Comparison of ENCODE assay signal across 21 mouse cellular contexts in the genomic region with DNA sequence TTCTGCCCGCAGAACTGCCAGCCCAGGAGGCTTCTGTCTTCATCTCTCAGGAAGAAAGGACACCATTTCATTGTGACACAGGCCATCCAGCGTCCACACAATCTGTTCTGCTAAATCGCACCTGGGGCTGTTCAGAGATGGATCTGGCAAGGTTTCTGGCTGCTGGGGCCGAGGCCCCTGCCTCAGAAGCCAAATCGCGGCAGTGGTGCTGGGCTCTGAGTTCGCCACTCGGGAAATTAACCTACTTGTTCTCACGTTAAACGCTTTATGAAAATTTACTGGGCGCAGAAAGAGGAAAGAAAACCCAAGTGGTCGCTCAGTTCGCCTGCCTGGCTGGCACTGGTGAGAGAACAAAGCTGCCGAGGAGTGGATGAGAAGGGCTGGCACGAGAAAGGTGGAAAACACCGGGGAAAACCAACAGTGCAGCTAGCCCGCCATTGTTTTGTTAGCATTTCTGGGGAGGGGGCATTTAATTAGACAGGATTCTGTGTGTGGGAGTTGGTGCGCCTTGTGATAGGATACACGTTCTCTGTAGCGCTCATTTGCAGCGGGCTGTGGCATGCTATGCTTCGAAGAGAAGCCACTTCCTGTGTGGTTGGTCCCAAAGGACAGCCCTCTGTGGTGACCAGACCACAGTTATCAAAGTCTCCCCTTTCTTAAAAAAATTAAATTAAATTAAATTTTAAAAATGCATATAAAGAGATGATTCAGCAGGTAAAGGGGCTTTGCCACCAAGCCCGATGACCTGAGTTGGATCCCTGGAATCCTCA.
DNase-seq lines count a peak whose midpoint lies in the region; ATAC-seq and TF ChIP-seq lines count a peak whose summit lies in the region.
"Had no signal": no experiment of that assay in that cellular context is flagged by ENCODE, and none has a peak within 500 bp of the region (broad histone marks: within the 10 kb centered on the region; RNA-seq: fewer than 3 reads in every experiment).

No protein-coding gene starts in this region.

- intact Hi-C loops in left cerebral cortex, postnatal 4 days (cut with DNase I): no loop called here
- intact Hi-C loops in left cerebral cortex, postnatal 14 days (cut with DNase I): no loop called here

- peak; percentile 55 for ATAC-seq in hindbrain, embryonic 16.5 days
- ATAC-seq: intestine, embryonic 16.5 days had no signal

- H3K4me3 ChIP-seq in E14TG2a.4 (replicated peaks; ENCODE audit: low read length): peak overlapping the region; percentile 58
- H3K4me3 ChIP-seq in hindbrain, embryonic 16.5 days (ENCODE audit: low read length): no peak overlapping the region
- H3K4me3 ChIP-seq: embryonic facial prominence, embryonic 12.5 days; limb, embryonic 15.5 days; neural tube, embryonic 15.5 days had no signal

- H3K27me3 ChIP-seq in E14TG2a.4 (ENCODE audit: insufficient read depth, low read length): peaks cover 5% of the 10 kb centered on the region; the same call in 1 of the 2 replicates
- H3K27me3 ChIP-seq in hindbrain, embryonic 16.5 days (replicated peaks; ENCODE audit: control insufficient read depth, insufficient read depth, low read length): no peaks in the 10 kb centered on the region
- H3K27me3 ChIP-seq: embryonic facial prominence, embryonic 12.5 days; neural tube, embryonic 15.5 days had no signal

- peaks cover 53% of the 10 kb centered on the region for H3K4me1 ChIP-seq in E14TG2a.4 (replicated peaks; ENCODE audit: low read depth, low read length)
- no peaks in the 10 kb centered on the region for H3K4me1 ChIP-seq in hindbrain, embryonic 16.5 days (ENCODE audit: control insufficient read depth, insufficient read depth, low read depth, low read length)
- H3K4me1 ChIP-seq: embryonic facial prominence, embryonic 12.5 days; limb, embryonic 15.5 days; neural tube, embryonic 15.5 days had no signal

- WGBS in hindbrain, embryonic 16.5 days: 63% methylated on average over 23 of the region's 23 CpGs

- TF ChIP-seq CTCF in E14TG2a.4 (conservative IDR thresholded peaks at IDR 0.05; ENCODE audit: low read length): no peak

- H3K4me2 ChIP-seq in hindbrain, embryonic 16.5 days (ENCODE audit: low read length): peak overlapping the region; percentile 28; the same call in 1 of the 2 replicates
- H3K4me2 ChIP-seq: embryonic facial prominence, embryonic 12.5 days; heart, embryonic 11.5 days; limb, embryonic 15.5 days; lung, embryonic 14.5 days; neural tube, embryonic 15.5 days had no signal

- peak; percentile 46 to 57 for DNase-seq in cerebellum, postnatal 25 days
- no peak for DNase-seq in cerebellum, adult 11 months
- DNase-seq in left cerebral cortex, postnatal 4 days: peak; percentile 72
- no peak for DNase-seq in left cerebral cortex, postnatal 14 days (ENCODE audit: low spot score in 2 of 2)
- no peak for DNase-seq in urinary bladder, postnatal 36 days (ENCODE audit: low spot score in 2 of 2)
- DNase-seq: adrenal gland, postnatal 25 days; cerebellum, adult 9-11 months; kidney, postnatal 25 days; lung, embryonic 14.5 days; right cerebral cortex, adult 18-20 months; right cerebral cortex, postnatal 4 days; thymus, adult 2 months; thymus, postnatal 4 days had no signal

- H3K36me3 ChIP-seq in E14TG2a.4 (ENCODE audit: insufficient read depth, low read length): no peaks in the 10 kb centered on the region
- no peaks in the 10 kb centered on the region for H3K36me3 ChIP-seq in hindbrain, embryonic 16.5 days (ENCODE audit: control insufficient read depth, insufficient read depth, low read length)
- H3K36me3 ChIP-seq: embryonic facial prominence, embryonic 12.5 days; limb, embryonic 15.5 days; neural tube, embryonic 15.5 days had no signal

- peak overlapping the region; percentile 63 for H3K27ac ChIP-seq in hindbrain, embryonic 16.5 days (ENCODE audit: low read depth, low read length)
- H3K27ac ChIP-seq: embryonic facial prominence, embryonic 12.5 days; limb, embryonic 15.5 days; liver, embryonic 14.5 days; neural tube, embryonic 15.5 days had no signal

- no peaks in the 10 kb centered on the region for H3K9me3 ChIP-seq in E14TG2a.4 (ENCODE audit: low read length)
- H3K9me3 ChIP-seq in hindbrain, embryonic 16.5 days (ENCODE audit: control insufficient read depth, low read length): no peaks in the 10 kb centered on the region
- H3K9me3 ChIP-seq: embryonic facial prominence, embryonic 12.5 days; limb, embryonic 15.5 days; neural tube, embryonic 15.5 days had no signal

- H3K9ac ChIP-seq in hindbrain, embryonic 16.5 days (ENCODE audit: low read depth, low read length): peak overlapping the region; percentile 22; the same call in 1 of the 2 replicates
- H3K9ac ChIP-seq: embryonic facial prominence, embryonic 12.5 days; limb, embryonic 15.5 days; liver, embryonic 14.5 days; lung, embryonic 14.5 days; neural tube, embryonic 15.5 days had no signal

Comparison
In these comparisons a context has a peak if more than half of its experiments do, and no peak if none do; other contexts are left out.
1. DNase-seq: peak in cerebellum, postnatal 25 days (2 of 2) and left cerebral cortex, postnatal 4 days (single experiment); none in cerebellum, adult 11 months (single experiment), left cerebral cortex, postnatal 14 days (0 of 2) and urinary bladder, postnatal 36 days (0 of 2).